Mouse (Mus musculus) spleen, embryonic (tissue): ENCODE results near the gene Ttn.
"Not testable (repeated sequence)": the region's sequence is repeated elsewhere in the genome, so short reads cannot be mapped to it uniquely, and the experiment has no call there.

Source experiments
- CTCF ChIA-PET: fragments of 350-600 bp; sonication (Branson Sonifier 250); formaldehyde crosslinking; loops from one replicate; lab custom pipeline; 2022; lab: Charles Lee

Ttn gene

DNA sequence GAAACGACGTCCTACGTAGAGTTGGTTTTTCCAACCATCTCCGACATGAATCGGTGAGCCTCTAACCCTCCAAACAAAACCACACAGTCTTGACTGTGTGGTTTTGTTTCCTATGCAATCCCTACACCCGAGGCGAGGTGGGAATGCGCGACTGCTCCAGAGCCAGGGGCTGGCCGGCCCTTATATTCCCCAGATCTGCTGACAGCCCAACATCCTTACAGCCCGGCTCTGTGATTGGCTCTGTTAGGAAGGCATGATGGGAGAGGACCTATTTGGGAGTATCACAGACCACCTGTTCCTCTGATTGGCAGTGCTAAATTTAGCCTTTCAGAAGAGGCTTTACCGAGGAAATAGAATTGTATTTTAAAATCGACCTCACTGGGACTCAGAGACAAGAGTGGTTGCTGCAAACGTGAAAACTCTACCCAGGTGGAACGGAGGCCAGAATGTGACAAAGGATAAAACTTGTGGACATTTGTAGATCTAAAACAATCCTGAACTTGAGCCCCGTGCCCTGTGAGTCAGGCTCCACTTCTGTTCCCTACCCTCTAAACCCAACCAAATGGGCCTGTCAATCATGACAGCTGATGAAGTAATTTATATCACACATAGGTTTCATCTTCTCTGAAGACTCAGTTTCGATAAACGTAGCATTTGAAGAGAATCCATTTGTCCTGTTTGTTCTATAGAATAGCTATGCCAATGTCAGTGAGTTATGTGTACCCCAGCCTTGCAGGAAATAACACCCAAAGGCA, at the start of gene Ttn:
Ttn (minus strand) TSS at position 157 of the 755 bp plus-strand sequence.
- CTCF ChIA-PET: no interaction called here

DNA sequence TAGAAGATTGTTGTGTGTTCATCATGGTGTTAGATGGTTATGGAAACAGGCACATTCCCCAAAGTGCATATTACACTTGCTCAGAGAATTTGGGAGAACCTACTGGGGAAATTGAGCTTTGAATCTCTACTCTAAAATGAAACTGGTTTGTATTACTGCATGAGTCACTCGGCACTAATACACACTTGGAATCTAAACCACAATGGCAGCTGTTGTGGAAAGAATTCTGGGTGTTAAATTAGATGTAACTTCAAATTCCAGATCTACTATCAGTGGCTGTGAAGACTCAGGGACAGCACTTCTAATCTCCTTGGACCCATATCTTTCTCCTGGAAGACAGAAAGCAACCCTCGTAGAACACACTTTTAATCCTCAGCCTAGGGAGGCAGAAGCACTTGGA, 38.3 kb upstream of the Ttn start:
- CTCF ChIA-PET: no interaction called here

DNA sequence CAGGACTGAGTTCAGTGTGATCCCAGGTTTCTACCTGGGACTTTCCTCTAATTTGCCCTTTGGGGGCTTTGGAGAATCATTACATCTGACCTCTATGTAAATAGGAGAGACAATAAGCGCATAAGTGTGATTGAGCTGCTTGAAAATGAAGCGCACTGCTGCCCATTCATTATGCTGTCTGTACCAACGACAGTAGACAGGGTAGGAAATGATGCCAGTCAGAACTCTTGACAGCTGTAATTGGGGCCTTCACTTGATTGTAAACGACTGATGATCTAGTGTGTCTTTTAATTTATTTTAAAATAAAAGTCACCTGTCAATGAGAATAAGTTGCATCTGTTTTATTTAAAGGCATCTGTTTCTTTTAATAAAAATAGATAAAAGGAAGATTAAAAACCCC, 35.4 kb upstream of the Ttn start:
- CTCF ChIA-PET: no interaction called here

DNA sequence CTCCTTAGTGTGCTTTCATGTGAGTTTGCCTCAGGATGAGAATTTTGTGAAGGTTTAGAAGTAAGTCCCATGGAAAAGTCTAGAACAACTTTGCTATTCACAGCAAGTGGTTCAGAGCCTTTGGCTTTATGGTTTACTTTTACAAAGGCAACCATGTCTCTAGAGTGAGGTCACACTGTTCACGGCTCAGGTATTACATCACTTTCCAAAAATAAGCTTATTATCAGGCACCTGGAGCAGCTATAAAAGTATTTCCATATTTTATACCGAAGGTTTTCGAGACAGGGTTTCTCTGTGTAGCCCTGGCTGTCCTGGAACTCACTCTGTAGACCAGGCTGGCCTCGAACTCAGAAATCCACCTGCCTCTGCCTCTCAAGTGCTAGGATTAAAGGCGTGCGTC, 31.1 kb upstream of the Ttn start:
- CTCF ChIA-PET: not testable (repeated sequence)

DNA sequence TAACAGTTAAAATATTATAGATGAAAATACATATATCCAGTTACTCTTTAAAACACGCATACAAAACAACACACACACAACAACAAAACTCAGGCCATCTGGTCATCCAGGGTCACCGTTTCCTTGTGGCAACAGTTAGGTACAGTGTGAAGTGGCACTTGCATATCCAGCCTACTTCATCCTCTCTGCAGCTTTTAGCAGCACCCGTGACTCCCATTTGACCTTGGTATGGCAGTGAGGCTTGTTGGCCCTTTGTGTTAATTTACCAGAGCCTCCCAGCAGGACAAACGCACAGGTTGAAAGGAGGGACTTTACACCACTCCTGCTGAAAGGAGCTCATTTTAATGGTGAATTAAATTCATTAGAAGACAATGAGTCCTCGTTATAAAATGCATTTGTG, 29.6 kb upstream of the Ttn start:
- CTCF ChIA-PET: no interaction called here

DNA sequence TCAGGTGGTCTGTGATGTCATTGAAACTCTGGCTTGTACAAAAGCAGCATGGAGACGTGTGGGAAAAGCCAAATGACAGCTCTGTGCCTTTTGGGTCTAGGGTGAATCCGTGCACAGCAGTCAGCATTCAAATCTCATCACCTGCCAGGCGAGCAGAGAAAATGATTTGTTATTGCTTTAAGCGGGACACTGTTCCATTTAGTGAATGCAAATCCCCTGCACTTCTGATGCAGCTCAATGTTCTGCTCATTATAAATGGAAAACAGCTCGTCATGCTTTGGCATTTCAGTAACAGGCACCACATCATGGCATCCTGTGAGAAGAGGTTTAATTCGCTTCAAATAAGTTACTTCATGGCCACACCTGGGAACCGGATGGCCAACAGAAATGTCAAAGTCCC, 24.7 kb upstream of the Ttn start:
- CTCF ChIA-PET: no interaction called here

DNA sequence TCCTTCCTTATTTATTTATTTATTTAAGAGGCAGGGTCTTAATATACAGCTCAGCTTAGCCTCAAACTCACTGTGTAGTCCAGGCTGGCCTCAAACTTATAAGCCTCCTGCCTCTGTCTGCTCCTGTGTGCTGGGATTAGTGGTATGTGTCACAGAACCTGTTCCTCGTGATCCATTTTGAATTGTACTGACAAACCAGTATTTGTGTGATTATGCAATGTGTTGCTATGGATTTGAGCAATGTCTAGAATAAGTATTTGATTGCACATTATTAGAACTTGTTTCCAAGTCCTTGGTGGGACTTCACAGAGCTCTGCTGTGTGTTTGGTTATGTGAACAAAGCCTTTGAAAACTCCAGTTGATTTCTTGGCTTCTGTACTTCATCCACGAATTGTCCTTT, 20.8 kb upstream of the Ttn start:
- CTCF ChIA-PET: no interaction called here

DNA sequence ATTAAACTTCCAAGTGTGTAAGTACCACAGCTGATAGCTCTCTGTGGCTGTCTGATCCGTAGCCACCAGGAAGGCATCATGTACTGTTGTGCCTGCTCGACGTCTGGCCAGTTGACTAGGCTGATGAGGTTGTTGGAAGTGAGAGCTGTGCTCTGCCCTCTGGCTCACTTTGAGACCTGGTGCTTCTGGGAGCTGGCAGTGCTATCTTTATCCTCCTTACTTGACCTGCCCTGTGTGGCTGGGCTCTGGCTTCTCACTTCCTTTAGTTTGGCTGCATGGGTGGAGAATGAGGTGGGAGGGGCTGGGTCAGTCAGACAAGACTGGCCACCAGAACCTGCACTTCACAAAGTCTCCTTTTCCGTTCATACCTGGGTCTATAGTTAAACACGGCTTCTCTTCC, 16.0 kb upstream of the Ttn start:
- CTCF ChIA-PET: no interaction called here

DNA sequence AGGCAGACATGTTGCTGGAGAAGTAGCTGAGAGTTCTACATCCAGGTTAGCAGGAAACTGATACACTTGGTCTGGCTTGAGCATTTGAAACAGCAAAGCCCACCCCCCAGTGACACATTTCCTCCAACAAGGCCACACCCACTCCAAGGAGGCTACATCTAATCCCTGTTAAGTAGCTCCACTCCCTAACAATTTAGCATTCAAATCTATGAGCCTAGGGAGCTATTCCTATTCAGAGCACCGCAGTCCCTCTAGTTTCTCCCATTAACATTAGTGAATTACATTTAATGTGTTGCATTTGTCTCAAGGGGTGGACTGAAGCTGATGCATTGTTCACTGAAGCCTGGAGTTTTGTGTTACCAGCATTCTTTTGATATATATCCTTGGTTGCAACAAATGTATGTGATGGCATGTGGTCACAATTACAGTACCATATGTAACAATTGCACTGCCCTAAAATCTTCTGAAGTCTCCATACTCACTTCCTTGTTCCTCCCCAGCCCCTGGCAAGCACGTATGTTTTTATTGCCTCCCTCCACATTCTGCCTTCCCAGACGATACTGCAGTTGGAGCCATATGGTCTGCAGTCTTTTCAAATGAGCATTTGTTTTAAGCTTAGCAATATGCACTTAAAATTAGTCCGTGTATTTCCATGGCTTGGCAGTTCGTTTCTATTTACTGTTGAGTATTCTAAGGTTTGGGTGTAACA, 10.3 kb upstream of the Ttn start:
- CTCF ChIA-PET: no interaction called here

DNA sequence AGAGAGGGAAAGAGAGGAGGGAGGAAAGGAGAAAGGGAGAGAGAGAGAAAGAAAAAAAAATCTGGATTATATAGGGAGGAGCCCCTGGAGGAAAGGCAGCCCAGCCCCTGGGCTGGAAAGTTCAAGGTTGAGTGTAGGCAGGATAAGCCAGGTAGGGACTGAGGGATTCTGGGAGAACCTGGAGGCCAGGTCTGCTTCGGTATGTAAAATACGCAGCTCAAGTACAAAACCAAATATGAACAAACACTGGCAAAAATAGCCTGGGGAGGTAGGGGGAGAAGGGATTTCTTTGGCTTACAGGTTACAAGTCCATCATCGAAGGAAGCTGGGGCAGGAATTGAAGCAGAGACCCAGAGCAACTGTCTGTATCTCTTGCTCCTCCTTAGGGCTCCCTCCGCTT, 5.0 kb upstream of the Ttn start:
- CTCF ChIA-PET: no interaction called here

DNA sequence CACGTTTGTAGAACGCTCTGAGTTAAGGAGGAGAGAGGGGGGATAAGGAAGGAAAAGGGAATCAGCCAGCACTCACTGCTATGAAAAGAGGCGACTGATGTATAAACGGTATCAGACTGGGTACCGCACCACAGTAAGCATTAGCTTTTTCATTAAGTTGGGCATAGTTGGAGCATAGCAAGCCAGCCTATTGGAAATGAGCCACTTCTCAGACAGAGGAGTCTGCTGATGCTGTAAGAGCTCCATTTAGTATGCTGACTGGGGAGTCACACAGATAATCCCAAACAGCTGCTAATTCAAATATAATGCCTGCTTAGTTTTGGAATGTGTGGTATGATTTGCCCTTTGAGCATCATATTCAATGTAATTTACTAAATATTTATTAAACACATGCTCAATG, 2.0 kb upstream of the Ttn start:
- CTCF ChIA-PET: no interaction called here

DNA sequence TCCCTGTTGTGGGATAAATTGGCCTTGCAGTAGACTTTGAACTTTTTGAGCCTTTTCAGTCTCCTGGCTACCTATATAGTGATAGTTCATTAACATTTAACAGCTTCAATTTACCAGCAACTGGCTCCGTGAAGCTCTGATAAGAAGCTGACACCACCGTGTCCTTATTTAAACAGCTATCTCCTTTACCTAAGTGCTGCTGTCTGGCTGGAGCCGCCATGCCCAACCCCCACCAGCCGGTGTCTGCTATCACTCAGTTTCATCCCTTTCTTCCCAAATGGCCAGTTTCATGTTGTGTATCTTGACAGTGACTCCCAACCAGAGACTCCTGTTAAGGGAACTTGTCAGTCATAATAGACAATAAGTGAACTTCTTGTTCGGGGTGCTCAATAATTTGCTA, 1.3 kb upstream of the Ttn start:
- CTCF ChIA-PET: no interaction called here

DNA sequence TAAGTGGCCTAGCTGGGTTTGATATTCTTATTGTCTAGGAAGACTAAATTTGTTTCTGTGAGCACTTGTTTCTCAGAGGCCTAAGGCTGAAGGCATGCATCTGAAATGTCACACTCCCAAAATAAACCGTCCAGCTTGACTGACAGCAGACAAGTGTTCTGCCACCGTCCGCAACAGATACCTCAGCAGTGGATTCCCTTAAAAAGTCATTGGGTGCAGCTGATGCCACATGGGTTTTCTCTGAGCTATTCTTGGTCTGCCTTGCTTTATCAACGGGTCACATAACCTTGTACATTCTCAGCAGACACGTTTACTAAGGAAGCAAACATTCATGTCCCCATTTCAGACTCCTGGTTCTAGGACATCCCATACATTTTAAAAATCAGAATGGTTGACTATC, 630 bp downstream of the Ttn start:
- CTCF ChIA-PET: no interaction called here

DNA sequence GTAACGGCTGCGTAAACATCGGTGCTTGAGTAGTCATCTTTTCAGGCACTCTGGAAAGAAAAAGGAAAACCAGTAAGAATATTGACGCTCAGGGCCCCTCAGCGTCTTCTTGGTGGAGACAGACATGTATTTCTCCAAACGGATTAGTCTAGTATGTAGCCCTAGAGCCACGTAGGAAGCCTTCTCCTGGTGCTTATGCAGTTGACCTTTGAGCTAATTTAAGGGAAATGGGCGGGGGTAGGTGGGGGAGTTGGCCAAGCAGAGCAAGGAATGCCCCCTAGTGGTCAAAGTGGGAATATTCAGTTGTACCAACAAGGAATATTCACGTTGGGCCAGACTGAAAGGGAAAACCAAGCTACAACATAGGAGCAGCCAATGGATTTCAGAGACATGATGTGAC, 2.2 kb downstream of the Ttn start:
- CTCF ChIA-PET: no interaction called here

DNA sequence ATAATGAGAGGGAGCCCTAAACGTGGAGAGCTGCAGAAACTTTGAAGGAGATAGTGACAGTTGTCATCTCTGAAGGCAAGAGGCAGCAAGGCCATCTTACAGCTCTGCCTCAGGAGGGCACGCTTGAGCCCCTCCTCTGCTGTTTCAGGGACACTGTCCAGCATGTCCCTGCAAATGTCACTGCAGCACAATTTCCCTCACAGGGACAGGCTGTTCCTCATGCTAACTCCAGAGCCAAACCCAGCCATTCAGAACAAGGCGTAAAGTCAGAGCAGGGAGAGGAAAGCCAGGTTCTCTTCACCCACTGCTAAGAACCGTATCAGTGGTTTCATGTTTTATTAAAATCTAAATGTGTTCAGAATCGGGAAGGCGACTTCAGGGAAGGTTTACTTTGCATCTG, 4.7 kb downstream of the Ttn start:
- CTCF ChIA-PET: no interaction called here

DNA sequence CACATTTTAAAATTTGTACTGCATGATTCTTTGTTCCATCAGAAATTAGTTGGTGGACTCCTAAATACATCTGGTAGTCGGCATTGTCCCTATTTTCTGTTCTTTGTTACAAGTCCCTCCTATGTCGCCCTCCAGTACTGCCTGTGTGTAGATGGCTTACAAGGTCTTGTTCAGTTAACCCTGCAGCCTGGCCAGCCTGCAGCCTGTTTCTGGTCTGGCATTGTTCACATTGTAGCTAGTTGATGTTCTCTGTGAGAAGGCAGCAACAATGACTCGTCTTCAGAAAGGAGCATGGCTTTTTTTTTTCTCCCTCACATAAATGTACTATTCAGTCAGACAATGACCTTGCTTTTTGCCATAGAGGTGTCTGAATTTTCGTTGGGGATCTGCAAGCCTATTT, 10.3 kb downstream of the Ttn start:
- CTCF ChIA-PET: no interaction called here

DNA sequence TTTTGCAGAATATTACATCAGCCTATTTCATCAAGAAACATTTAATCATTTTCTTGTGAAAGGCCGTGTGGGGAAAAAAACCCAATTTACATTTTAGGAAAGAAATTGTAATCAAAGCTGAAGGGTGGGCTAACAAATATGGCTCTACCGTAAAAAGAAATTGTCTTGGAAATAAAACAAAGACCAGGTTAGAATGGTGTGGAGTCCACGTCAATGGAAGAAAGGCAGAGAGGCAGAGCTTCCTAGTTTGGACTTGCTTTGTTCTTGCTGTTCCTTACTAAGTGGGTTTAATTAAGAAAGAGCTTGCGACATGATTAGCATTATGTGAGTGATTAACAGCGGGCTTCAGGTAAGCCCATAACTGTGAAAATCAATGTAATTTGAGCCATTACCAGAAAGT, 11.3 kb downstream of the Ttn start:
- CTCF ChIA-PET: interaction anchor here (0.6 kb wide), 1 partner anchor 73 kb away, joined by 3 read pairs; no protein-coding TSS in a partner anchor

DNA sequence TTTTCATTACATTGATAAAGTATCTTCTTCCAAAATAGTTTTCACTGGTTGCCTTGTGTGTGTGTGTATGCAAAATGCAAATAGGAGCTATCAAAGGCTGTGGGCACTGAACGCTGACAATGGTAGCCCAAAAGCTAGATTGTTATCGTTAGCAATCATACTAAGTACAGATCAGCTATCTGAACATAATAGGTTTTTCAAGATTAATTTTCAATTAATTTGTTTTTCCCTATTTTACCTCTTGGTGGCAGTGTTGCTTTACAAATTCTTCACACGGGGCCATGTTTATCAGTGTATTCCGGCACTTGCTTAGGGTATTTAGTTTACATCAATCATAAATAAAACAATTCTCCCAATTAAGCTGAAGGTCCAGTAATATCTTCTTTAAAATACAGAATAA, 11.7 kb downstream of the Ttn start:
- CTCF ChIA-PET: interaction anchor here (0.6 kb wide), 1 partner anchor 74 kb away, joined by 3 read pairs; no protein-coding TSS in a partner anchor

DNA sequence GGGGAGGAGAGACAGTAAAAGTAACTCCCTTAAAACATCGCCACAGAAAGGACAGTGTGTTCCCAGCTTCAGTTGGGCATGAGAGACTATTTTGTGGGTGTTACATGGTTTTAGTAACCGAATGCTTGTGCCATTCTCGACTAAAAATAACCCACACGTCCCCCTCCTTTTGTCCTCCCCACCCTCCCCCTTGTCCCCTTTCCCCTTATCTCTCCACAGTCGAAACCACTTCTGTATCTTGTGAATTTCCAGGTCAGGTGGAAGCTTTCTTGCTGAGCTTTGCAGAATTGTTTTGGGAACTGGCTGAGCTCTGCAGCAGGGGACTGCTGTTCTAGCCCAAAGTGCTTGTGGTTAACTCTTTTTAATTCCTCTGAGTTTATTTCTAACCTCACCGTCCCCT, 12.1 kb downstream of the Ttn start:
- CTCF ChIA-PET: no interaction called here

DNA sequence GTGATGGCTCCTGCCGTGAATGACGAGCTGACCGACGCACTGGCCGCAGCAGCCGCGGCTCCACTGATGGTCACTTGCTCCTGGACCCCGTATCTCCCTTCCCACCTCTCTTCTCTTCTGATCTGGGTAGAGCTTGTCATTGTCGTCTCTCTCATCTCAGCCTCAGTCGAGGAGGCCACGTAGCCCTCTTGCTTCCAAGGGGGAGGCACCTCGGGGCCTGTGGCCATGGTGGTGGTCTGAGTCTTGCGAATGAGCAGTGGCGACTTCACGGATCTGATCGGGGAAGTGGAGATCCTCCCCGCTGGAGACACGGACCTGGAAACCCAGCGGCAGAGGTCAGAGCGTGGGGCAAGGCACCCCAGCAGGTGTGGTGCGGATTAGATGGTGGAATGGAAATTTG, 12.7 kb downstream of the Ttn start:
- CTCF ChIA-PET: no interaction called here

DNA sequence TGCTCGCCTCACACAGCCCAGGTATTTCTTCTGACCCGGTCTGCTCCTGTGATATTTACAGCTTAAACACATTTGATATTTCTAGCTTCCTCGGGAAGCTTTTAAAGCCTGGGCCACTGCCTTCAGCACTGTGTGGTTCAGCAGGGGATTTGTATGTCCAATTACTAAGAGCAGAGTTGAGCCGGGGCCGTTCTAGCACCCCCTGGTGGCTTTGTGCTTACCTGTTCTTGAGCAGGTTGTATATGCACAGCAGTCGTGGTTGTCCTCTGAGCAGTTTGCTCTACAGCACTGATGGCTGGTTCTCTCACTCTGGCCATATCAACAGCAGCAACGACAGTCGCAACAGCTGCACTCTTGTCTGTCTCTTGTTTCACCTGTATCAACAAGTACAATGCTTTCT, 13.4 kb downstream of the Ttn start:
- CTCF ChIA-PET: no interaction called here

DNA sequence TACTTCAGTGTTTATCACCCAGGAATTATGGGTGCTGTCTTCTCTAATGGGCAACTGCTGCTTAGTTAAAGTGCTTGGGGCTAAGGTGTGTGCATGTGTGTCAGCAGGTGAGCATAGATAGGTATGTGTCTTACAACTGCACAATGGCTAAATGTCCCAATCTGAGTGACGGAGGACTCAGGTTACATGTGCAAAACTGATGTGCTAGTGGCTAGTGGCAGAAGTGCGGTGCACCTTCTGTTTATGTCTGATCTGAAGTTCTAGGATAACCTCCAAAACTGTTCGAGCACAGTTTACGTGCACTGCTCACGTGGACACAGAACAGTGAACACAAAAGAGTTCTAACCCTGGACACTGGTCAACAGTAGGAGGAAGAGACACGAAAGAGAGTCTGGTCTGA, 15.8 kb downstream of the Ttn start:
- CTCF ChIA-PET: no interaction called here

DNA sequence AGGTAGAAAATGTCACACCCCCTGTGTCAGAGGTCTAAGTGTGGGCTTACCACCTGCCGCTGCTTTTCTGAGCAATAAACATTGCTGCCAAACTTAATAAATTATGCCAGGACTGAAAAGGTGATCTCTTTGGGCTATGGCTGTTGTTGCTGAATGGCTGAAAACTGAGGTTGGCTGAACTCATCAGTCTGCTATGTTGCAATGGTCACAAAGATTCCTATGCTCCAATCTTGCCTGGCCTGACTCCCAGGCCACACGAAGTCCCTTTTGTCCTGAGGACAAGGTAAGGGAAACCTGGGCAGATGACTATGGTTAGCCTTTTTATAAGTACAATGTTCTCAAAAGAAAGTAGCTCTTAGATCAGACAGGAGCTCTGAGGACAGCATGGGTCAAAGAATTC, 16.3 kb downstream of the Ttn start:
- CTCF ChIA-PET: no interaction called here

DNA sequence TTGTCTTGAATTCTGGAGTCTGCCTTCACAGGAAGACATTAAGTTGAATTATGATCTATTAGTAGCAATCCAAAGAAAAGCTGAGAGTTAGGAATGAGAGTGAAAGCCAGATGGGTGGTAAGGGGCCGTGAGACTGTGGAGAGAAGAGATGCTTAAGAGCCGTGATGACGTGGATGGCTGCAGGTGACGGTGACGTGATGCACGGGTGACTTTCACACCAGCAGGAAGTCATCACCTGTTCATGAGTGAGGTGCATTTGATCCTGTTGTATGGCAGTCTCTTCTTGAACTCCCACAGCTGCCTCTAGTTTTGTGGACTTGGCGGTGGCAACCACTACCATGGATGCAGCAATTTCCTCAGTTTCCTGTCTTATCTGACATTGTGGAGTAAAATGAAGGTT, 16.8 kb downstream of the Ttn start:
- CTCF ChIA-PET: no interaction called here
